Mouse (Mus musculus): ENCODE results near the gene Grm6. TPM values are rescaled to one million over a fixed set of nuclear protein-coding genes. Genes with fewer than 3 reads are reported as not detected.
A peak's percentile ranks its signal among the peaks of the same experiment; 100 is the strongest.

Grm6 gene
- polyA plus RNA-seq, 1 experiment from 2014 or later = not detected

DNA sequence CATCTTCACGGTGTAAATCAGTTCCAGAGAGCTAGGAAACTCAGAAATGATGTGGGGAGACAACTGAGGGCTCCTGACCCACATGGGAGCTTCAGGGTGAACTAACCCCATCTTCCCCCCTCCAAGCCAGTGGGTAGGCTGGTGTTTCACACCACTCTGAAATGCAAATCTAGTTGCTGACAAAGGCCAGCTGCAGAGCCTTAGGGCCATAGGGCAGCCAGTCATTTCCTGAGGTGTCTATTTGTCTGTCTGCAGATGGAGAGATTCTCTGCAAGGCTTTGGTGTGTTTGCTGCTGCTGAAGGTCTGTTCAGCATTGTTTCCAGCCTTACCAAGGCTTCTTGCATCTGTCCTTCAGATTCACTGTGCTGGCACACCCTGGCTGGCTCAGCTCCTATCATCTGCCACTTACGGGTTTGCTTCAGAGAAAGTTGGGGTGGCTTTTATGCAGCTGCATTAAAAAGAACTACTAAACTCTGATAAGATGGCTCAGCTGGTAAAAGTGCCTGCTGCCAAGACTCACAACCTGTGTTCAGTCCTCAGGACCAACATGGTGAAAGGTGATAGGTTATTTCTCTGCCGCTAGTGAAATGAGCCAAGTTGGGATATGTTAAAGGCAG lies 1.9 kb upstream of the Grm6 start:
- ATAC-seq = no peak
- H3K4me2 ChIP-seq (ENCODE audit: low read length) = no peak overlapping the region
- peaks cover 10% of the 10 kb centered on the region for H3K4me1 ChIP-seq (ENCODE audit: control insufficient read depth, insufficient read depth, low read depth, low read length)
- WGBS = 45% methylated on average over 3 of the region's 3 CpGs
- H3K27me3 ChIP-seq (replicated peaks; ENCODE audit: control insufficient read depth, insufficient read depth, low read length) = peaks cover 41% of the 10 kb centered on the region
- H3K27ac ChIP-seq (ENCODE audit: low read depth, low read length) = no peak overlapping the region
- H3K36me3 ChIP-seq (ENCODE audit: control insufficient read depth, insufficient read depth, low read length) = no peaks in the 10 kb centered on the region
- no peak overlapping the region for H3K4me3 ChIP-seq (ENCODE audit: low read length)
- no peak overlapping the region for H3K9ac ChIP-seq (ENCODE audit: low read depth, low read length)
- H3K9me3 ChIP-seq (ENCODE audit: control insufficient read depth, low read length) = no peaks in the 10 kb centered on the region; the same call in 1 of the 2 replicates

DNA sequence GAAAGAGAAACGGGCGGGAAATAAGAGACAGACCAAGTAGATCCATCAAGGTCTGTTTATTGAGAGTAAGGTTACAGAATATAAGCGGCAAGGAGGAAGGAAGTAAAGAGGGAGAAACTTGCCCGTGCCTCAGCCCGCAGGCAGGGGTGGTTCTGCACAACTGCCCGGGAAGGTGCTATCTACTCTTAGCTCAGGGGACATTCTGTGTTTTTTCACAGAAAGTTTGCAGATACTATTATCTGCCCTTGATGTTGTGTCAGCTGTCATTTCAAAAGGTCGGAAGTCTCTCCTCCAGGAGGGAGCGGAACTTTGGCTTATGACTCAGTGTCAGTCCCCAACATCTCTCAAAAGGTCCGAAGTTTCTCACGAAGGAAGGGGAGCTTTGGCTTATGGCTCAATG lies 1.2 kb upstream of the Grm6 start:
- H3K4me1 ChIP-seq (ENCODE audit: control insufficient read depth, insufficient read depth, low read depth, low read length) = peaks cover 10% of the 10 kb centered on the region
- 7% methylated on average over 10 of the region's 10 CpGs for WGBS
- no peak overlapping the region for H3K9ac ChIP-seq (ENCODE audit: low read depth, low read length)
- H3K36me3 ChIP-seq (ENCODE audit: control insufficient read depth, insufficient read depth, low read length) = no peaks in the 10 kb centered on the region
- H3K4me3 ChIP-seq (ENCODE audit: low read length) = no peak overlapping the region
- no peak for ATAC-seq
- no peaks in the 10 kb centered on the region; the same call in 1 of the 2 replicates for H3K9me3 ChIP-seq (ENCODE audit: control insufficient read depth, low read length)
- no peak overlapping the region for H3K4me2 ChIP-seq (ENCODE audit: low read length)
- H3K27ac ChIP-seq (ENCODE audit: low read depth, low read length) = no peak overlapping the region
- H3K27me3 ChIP-seq (replicated peaks; ENCODE audit: control insufficient read depth, insufficient read depth, low read length) = peaks cover 41% of the 10 kb centered on the region

DNA sequence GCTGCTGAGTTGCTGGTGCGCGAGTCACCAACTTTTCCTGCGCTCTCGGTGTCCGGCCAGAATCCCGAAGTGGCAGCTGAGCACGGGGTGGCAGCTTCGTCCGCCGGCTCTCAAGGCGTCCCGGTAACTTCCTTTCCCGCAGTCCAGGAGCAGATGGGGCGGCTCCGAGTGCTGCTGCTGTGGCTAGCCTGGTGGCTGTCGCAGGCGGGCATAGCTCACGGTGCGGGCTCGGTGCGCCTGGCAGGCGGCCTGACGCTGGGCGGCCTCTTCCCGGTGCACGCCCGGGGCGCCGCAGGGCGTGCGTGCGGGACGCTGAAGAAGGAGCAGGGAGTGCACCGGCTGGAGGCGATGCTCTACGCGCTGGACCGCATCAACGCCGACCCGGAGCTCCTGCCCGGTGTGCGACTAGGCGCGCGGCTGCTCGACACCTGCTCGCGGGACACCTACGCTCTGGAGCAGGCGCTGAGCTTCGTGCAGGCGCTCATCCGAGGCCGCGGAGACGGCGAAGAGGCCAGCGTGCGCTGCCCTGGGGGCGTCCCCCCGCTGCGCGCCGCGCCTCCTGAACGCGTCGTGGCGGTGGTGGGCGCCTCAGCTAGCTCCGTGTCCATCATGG lies 610 bp downstream of the Grm6 start:
- H3K9me3 ChIP-seq (ENCODE audit: control insufficient read depth, low read length) = no peaks in the 10 kb centered on the region; the same call in 1 of the 2 replicates
- peak overlapping the region; percentile 94 for H3K4me2 ChIP-seq (ENCODE audit: low read length)
- H3K36me3 ChIP-seq (ENCODE audit: control insufficient read depth, insufficient read depth, low read length) = no peaks in the 10 kb centered on the region
- no peak overlapping the region for H3K27ac ChIP-seq (ENCODE audit: low read depth, low read length)
- H3K4me3 ChIP-seq (ENCODE audit: low read length) = peak overlapping the region; percentile 50
- ATAC-seq = no peak
- 0% methylated on average over 44 of the region's 72 CpGs for WGBS
- peaks cover 10% of the 10 kb centered on the region for H3K4me1 ChIP-seq (ENCODE audit: control insufficient read depth, insufficient read depth, low read depth, low read length)
- H3K9ac ChIP-seq (ENCODE audit: low read depth, low read length) = peak overlapping the region; percentile 63
- H3K27me3 ChIP-seq (replicated peaks; ENCODE audit: control insufficient read depth, insufficient read depth, low read length) = peaks cover 41% of the 10 kb centered on the region

DNA sequence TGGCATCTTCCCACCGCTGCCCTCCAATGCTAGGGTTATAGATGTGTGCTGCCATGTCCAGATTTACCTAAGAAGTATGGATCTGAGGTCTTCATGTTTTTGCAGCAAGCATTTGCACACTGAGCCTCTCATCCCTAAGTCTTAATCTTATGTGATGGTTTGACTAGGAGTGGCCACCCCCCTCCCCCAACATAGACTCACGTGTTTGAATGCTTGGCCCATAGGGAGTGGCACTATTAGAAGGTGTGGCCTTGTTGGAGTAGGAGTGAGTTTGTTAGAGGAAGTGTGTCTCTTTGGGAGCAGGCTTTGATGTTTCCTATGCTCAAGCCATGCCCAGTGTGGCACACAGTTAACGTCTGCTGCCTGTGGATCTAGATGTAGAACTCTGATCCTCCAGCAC lies 28.2 kb downstream of the Grm6 start:
- Histone ChIP-seq H3K36me3 (ENCODE audit: control insufficient read depth, insufficient read depth, low read length) (peaks cover 60% of the 10 kb centered on the region), H3K9me3 (ENCODE audit: control insufficient read depth, low read length) (peaks cover 9% of the 10 kb centered on the region), H3K4me3 (ENCODE audit: low read length) (no peak overlapping the region), H3K4me1 (ENCODE audit: control insufficient read depth, insufficient read depth, low read depth, low read length) (no peaks in the 10 kb centered on the region), H3K4me2 (ENCODE audit: low read length) (no peak overlapping the region), H3K27me3 (replicated peaks; ENCODE audit: control insufficient read depth, insufficient read depth, low read length) (no peaks in the 10 kb centered on the region), H3K9ac (ENCODE audit: low read depth, low read length) (no peak overlapping the region), H3K27ac (ENCODE audit: low read depth, low read length) (no peak overlapping the region)
- WGBS = 95% methylated on average over 3 of the region's 3 CpGs
- no peak for ATAC-seq

DNA sequence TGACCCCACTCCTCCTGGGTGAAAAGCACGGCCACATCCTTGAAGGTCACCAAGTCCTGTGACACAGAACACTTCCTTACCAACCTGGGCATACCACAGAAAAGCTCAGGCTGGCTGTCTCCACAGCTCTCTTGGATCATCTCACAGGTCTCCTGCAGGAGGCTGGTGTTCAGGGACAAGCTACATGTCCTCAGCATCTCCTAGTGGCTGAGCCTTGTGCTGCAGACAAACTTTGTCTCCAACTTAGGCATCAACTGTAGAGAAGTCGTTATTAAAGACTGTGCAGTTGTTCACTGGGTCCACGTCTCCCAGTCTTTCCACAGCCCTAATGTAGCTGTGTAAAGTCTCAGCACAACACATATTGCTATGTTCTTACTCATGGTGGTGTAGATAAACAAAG lies 33.3 kb downstream of the Grm6 start:
- Histone ChIP-seq H3K4me3 (ENCODE audit: low read length) (no peak overlapping the region), H3K9me3 (ENCODE audit: control insufficient read depth, low read length) (no peaks in the 10 kb centered on the region), H3K4me2 (ENCODE audit: low read length) (no peak overlapping the region), H3K27ac (ENCODE audit: low read depth, low read length) (no peak overlapping the region), H3K27me3 (replicated peaks; ENCODE audit: control insufficient read depth, insufficient read depth, low read length) (no peaks in the 10 kb centered on the region), H3K4me1 (ENCODE audit: control insufficient read depth, insufficient read depth, low read depth, low read length) (peaks cover 8% of the 10 kb centered on the region), H3K9ac (ENCODE audit: low read depth, low read length) (no peak overlapping the region), H3K36me3 (ENCODE audit: control insufficient read depth, insufficient read depth, low read length) (peaks cover 30% of the 10 kb centered on the region)
- ATAC-seq = no peak
- whole genome bisulfite sequencing = 86% methylated on average over 3 of the region's 3 CpGs

DNA sequence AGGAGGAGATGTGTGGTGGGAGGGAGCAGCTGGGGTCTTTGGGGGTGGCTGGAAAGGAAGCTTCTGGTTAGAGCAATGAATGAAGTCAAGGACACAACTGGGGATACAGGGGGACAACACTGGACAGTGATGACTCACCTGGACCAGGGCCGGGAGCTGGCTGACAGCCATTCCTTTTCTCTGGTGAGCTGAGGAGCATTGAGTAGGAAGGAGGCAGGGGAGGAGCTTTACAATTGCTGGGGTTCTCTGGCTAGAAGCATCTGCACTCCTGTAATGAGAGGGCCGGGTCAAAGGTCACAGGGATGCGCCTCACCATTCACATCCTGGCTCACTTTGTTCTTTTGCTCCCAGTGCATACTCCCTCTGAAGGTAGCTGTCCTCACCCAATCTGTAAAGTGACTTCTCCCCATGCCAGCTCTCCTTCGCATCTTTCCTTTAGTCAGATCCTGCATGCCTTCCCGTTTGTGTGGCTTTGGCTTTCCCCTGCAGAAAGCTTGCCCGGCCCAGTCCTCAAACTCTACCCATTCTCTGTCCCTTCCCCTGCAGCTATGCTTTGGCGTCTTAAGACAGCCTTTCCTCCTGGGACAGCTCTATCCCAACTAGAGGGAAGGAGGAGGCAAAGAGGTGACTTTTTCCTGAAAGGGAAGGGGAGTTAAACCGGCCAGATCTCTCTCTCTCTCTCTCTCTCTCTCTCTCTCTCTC lies 35.9 kb downstream of the Grm6 start:
- WGBS = 34% methylated on average over 8 of the region's 8 CpGs
- no peak for ATAC-seq
- peak overlapping the region; percentile 75 for H3K9ac ChIP-seq (ENCODE audit: low read depth, low read length)
- H3K36me3 ChIP-seq (ENCODE audit: control insufficient read depth, insufficient read depth, low read length) = peaks cover 18% of the 10 kb centered on the region
- H3K27me3 ChIP-seq (replicated peaks; ENCODE audit: control insufficient read depth, insufficient read depth, low read length) = no peaks in the 10 kb centered on the region
- peak overlapping the region; percentile 86 for H3K4me2 ChIP-seq (ENCODE audit: low read length)
- H3K9me3 ChIP-seq (ENCODE audit: control insufficient read depth, low read length) = no peaks in the 10 kb centered on the region
- H3K27ac ChIP-seq (ENCODE audit: low read depth, low read length) = no peak overlapping the region
- H3K4me3 ChIP-seq (ENCODE audit: low read length) = peak overlapping the region; percentile 49
- H3K4me1 ChIP-seq (ENCODE audit: control insufficient read depth, insufficient read depth, low read depth, low read length) = peaks cover 8% of the 10 kb centered on the region

DNA sequence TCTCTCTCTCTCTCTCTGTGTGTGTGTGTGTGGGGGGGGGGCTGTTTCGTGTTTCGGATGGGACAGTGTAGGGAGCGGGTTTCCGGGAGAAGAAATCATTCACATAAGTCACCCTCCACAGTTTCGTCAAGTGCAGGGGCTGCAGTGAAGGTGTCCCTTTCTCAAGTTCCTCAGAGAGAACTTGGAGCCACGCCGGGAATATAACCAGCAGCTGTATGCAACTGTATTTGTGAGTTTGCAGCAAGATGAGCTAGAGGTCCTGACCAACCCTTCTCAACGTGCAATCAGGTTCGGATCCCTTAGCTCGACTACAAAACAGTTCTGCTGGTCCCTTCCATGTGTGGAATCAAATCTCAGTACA lies 36.4 kb downstream of the Grm6 start:
- Histone ChIP-seq H3K27ac (ENCODE audit: low read depth, low read length) (peak overlapping the region; percentile 64), H3K4me1 (ENCODE audit: control insufficient read depth, insufficient read depth, low read depth, low read length) (peaks cover 8% of the 10 kb centered on the region), H3K9ac (ENCODE audit: low read depth, low read length) (peak overlapping the region; percentile 75), H3K27me3 (replicated peaks; ENCODE audit: control insufficient read depth, insufficient read depth, low read length) (no peaks in the 10 kb centered on the region), H3K4me3 (ENCODE audit: low read length) (peak overlapping the region; percentile 49), H3K9me3 (ENCODE audit: control insufficient read depth, low read length) (no peaks in the 10 kb centered on the region), H3K4me2 (ENCODE audit: low read length) (peak overlapping the region; percentile 86), H3K36me3 (ENCODE audit: control insufficient read depth, insufficient read depth, low read length) (peaks cover 18% of the 10 kb centered on the region)
- WGBS = 23% methylated on average over 10 of the region's 10 CpGs
- peak; percentile 31 for ATAC-seq

DNA sequence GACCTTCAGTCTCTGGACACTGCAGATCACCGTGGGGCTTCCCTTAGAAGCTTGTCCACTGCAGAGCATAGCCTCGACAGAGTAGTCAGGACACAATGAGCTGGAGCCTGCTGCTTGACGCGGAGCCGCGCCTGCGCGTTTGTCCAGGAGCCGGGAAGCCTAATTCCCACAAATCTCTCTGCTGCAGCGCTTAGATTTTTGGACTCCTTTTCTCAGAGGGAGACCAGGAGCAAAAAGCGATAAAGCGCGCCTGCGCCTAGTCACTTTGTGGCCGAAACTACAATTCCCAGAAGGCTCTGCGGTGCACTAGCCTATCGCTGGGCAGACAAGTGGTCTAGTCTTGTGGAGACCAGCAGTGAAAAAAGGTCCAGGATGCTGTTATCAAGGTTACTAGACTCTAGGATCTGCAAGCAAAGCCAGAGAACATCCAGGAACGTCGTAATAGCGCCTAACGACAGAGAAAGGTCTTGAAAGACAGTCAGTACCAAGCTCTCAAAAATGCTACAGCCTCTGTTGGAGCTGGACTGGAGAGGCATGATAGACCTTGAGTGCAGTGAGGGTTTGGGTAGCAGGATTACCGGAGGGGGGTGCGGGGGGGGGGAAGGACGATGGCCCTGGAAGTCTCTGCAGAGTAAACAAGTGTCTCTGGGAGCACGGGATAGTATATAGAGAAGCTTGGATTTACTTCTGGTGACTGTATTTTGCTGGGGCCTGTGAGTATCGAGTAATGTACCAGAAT lies 37.1 kb downstream of the Grm6 start, which contains the start of gene Zfp454:
Gene Zfp454 (minus strand): TSS at position 262 of the 739 bp plus-strand sequence.
- H3K9me3 ChIP-seq (ENCODE audit: control insufficient read depth, low read length) = peaks cover 3% of the 10 kb centered on the region; the same call in 1 of the 2 replicates
- peak within 1 kb of the TSS; percentile 79 for H3K27ac ChIP-seq (ENCODE audit: low read depth, low read length)
- H3K9ac ChIP-seq (ENCODE audit: low read depth, low read length) = peak within 1 kb of the TSS; percentile 75
- peak; percentile 98 for ATAC-seq
- H3K4me1 ChIP-seq (ENCODE audit: control insufficient read depth, insufficient read depth, low read depth, low read length) = peaks cover 8% of the 10 kb centered on the region
- H3K4me2 ChIP-seq (ENCODE audit: low read length) = peak within 1 kb of the TSS; percentile 86
- H3K4me3 ChIP-seq (ENCODE audit: low read length) = peak within 1 kb of the TSS; percentile 49
- H3K36me3 ChIP-seq (ENCODE audit: control insufficient read depth, insufficient read depth, low read length) = peaks cover 11% of the 10 kb centered on the region
- H3K27me3 ChIP-seq (replicated peaks; ENCODE audit: control insufficient read depth, insufficient read depth, low read length) = no peaks in the 10 kb centered on the region
- WGBS = 6% methylated on average over 26 of the region's 26 CpGs

DNA sequence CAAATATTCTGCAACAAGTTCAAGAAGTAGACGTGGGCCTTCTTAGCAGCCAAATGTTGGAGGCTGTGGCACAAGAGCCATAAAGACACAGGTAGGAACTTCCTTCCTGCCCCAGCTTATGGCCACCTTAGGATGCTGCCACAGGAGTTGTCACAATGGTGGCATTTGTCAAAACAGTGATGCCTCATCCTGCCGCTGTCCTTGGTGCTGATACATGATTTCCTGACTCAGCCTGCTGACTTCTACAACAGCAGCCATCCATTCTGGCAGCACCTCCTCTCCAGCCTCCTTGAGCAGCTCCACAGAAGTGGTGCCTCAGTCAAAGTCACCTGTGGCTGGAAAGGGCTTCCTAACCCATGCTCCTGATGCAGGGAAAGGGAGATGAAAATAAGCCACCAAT lies 42.0 kb downstream of the Grm6 start:
- Histone ChIP-seq H3K4me1 (ENCODE audit: control insufficient read depth, insufficient read depth, low read depth, low read length) (no peaks in the 10 kb centered on the region; the same call in 1 of the 2 replicates), H3K36me3 (ENCODE audit: control insufficient read depth, insufficient read depth, low read length) (no peaks in the 10 kb centered on the region), H3K9ac (ENCODE audit: low read depth, low read length) (no peak overlapping the region), H3K4me3 (ENCODE audit: low read length) (no peak overlapping the region), H3K9me3 (ENCODE audit: control insufficient read depth, low read length) (peaks cover 17% of the 10 kb centered on the region), H3K4me2 (ENCODE audit: low read length) (no peak overlapping the region), H3K27me3 (replicated peaks; ENCODE audit: control insufficient read depth, insufficient read depth, low read length) (no peaks in the 10 kb centered on the region), H3K27ac (ENCODE audit: low read depth, low read length) (no peak overlapping the region)
- 58% methylated on average over 2 of the region's 2 CpGs for whole genome bisulfite sequencing
- no peak for ATAC-seq

All from hindbrain, embryonic 16.5 days (tissue).